Mouse (Mus musculus): ENCODE results near the gene Tomm40. TPM values are rescaled to one million over a fixed set of nuclear protein-coding genes. Genes with fewer than 3 reads are reported as not detected.

Gene Tomm40
- total and polyA plus RNA-seq, 2 experiments from 2014 or later, result 164 to 172 TPM

DNA sequence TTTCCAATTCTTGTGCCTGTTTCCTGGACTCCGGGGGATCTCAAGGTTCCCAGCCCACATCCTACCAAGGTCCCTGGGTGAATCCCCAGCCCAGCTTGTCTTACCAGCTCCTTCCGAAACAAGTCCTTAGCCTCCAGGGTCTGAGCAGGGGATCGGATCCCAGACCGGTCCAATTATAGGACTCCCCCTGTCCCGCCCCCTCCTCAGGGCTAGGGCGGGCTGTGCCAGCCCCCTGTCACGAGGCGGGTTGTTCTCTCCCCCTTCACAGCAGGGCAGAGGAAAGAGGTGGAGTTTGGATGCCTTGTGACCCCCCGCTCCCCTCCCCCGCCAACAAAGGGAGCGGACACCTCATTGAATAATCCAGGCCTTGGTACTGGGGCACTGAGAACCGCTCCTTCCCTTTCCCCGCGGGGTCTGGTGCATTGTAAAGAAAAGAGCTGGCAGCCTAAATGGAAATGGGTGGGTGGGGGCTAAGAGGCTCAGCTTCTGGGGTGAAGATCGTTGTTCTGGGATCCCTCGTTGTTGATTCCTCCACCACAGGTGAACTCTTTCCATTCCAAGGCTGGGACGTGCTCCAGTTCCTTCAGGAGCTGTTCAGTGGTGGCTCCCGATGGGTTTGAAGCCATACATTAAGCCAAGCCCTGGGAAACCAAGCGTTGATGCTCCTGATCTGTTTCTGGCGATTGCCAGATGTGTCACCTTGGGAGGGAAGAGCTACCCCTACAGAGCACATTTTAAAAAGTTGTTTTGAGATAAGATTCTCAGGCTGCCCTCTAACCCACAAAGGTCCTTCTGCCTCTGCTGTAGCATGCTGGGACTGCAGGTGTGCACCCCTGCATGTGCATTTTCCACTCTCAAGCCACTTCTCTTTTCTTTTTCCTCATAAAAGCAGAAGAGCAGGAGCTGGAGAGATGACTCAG is 16.1 kb downstream of the Tomm40 start, which contains the start of gene Apoe:
Gene Apoe (minus strand): TSS at position 282 of the 920 bp plus-strand sequence.
- peak within 1 kb of the TSS; percentile 73 for H3K27ac ChIP-seq (ENCODE audit: low read depth)
- H3K4me2 ChIP-seq (ENCODE audit: low read depth, low read length), result peak within 1 kb of the TSS; percentile 78
- H3K4me3 ChIP-seq (ENCODE audit: low read depth, low read length), result peak within 1 kb of the TSS; percentile 49
- ATAC-seq (ENCODE audit: insufficient read depth, low read depth), result peak; percentile 61
- DNase-seq (ENCODE audit: low spot score), result peak; percentile 60
- TF ChIP-seq CTCF (IDR thresholded peaks at IDR 0.05; ENCODE audit: low read depth) (no peak), EP300 (IDR thresholded peaks at IDR 0.05; ENCODE audit: low read depth) (no peak; the same call in 1 of the 2 replicates)
- peaks cover 26% of the 10 kb centered on the region for H3K36me3 ChIP-seq (replicated peaks; ENCODE audit: control insufficient read depth, insufficient read depth, low read length)
- peak within 1 kb of the TSS; percentile 61 for H3K9ac ChIP-seq (replicated peaks; ENCODE audit: low read depth, low read length)
- no peaks in the 10 kb centered on the region for H3K9me3 ChIP-seq (replicated peaks; ENCODE audit: control insufficient read depth, low read length)
- H3K27me3 ChIP-seq (ENCODE audit: control insufficient read depth, insufficient read depth, low read length), result no peaks in the 10 kb centered on the region
- peaks cover 43% of the 10 kb centered on the region for H3K4me1 ChIP-seq (ENCODE audit: control insufficient read depth, insufficient read depth)
- 4% methylated on average over 20 of the region's 20 CpGs for WGBS

DNA sequence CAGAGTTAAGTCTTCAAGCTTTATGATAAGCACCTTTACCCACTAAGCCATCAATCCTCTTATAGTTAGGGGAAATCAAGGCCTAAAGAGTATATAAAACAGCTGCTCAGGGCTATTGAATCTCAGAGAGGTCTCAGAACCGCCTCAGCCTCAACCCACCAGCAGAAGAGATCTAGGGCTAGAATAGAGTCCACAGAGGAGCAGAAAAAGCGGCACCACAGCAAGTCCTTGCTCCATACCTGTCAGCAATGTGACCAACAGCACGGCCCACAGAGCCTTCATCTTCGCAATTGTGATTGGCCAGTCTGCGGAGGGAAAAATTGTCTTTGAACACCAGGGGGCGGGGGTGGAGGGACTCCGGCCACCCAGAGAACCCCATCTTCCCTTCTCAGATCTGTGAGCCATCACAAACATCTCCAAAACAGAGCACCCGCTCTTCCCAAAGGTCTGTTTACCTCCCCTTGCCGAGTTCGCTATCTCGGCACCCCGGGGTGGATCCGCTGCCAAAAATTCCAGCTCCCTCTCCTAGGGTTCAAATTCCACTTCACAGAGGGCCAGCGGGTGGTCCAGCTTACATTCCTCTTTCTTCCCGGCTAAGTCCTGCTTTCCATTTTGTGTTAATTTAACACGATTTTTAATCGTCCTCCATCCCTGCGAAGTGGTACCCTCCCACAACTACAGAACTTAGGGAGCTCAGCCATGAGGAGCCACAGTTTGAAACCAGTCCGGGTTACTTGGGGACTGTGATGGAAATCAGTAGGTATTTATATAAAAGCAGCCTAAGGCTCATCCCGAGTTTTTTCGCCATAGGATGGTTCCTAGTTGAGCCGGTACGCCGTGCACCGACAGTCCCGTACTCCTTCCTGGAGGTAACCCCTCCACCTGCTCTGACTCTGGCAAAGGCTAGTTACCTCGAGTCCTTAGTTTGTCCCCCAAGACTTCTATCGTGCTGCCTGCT is 17.0 kb downstream of the Tomm40 start:
- TF ChIP-seq CTCF (IDR thresholded peaks at IDR 0.05; ENCODE audit: low read depth) (peak; percentile 43), EP300 (IDR thresholded peaks at IDR 0.05; ENCODE audit: low read depth) (no peak)
- Histone ChIP-seq H3K9me3 (replicated peaks; ENCODE audit: control insufficient read depth, low read length) (no peaks in the 10 kb centered on the region), H3K4me3 (ENCODE audit: low read depth, low read length) (peak overlapping the region; percentile 49), H3K4me1 (ENCODE audit: control insufficient read depth, insufficient read depth) (peaks cover 50% of the 10 kb centered on the region), H3K27ac (ENCODE audit: low read depth) (peak overlapping the region; percentile 73; the same call in 1 of the 2 replicates), H3K27me3 (ENCODE audit: control insufficient read depth, insufficient read depth, low read length) (no peaks in the 10 kb centered on the region), H3K4me2 (ENCODE audit: low read depth, low read length) (peak overlapping the region; percentile 78), H3K36me3 (replicated peaks; ENCODE audit: control insufficient read depth, insufficient read depth, low read length) (peaks cover 24% of the 10 kb centered on the region), H3K9ac (replicated peaks; ENCODE audit: low read depth, low read length) (peak overlapping the region; percentile 61)
- 3% methylated on average over 28 of the region's 28 CpGs for WGBS
- DNase-seq (ENCODE audit: low spot score) (no peak), ATAC-seq (ENCODE audit: insufficient read depth, low read depth) (0 out of 2 replicates have a peak, but pooled peaks have one; percentile 1)

- H3K36me3 ChIP-seq (replicated peaks; ENCODE audit: control insufficient read depth, insufficient read depth, low read length), result peaks cover 6% of the 10 kb centered on the region; the same call in 1 of the 2 replicates
- ATAC-seq (ENCODE audit: insufficient read depth, low read depth) (no peak), DNase-seq (ENCODE audit: low spot score) (no peak)
- 93% methylated on average over 34 of the region's 34 CpGs for WGBS
- H3K4me2 ChIP-seq (ENCODE audit: low read depth, low read length), result no peak overlapping the region
- H3K4me1 ChIP-seq (ENCODE audit: control insufficient read depth, insufficient read depth), result peaks cover 50% of the 10 kb centered on the region
- no peak for TF ChIP-seq CTCF (IDR thresholded peaks at IDR 0.05; ENCODE audit: low read depth)
- no peak for TF ChIP-seq EP300 (IDR thresholded peaks at IDR 0.05; ENCODE audit: low read depth)
- H3K9me3 ChIP-seq (replicated peaks; ENCODE audit: control insufficient read depth, low read length), result no peaks in the 10 kb centered on the region
- H3K9ac ChIP-seq (replicated peaks; ENCODE audit: low read depth, low read length), result no peak overlapping the region
- H3K27me3 ChIP-seq (ENCODE audit: control insufficient read depth, insufficient read depth, low read length), result no peaks in the 10 kb centered on the region
- no peak overlapping the region for H3K4me3 ChIP-seq (ENCODE audit: low read depth, low read length)
- no peak overlapping the region for H3K27ac ChIP-seq (ENCODE audit: low read depth)
Observed at GRCm38 (mm10) chr7:19696336-19696873, 18.8 kb downstream of the Tomm40 start.

- H3K27me3 ChIP-seq (ENCODE audit: control insufficient read depth, insufficient read depth, low read length), result no peaks in the 10 kb centered on the region
- H3K4me3 ChIP-seq (ENCODE audit: low read depth, low read length), result no peak overlapping the region
- no peak for TF ChIP-seq EP300 (IDR thresholded peaks at IDR 0.05; ENCODE audit: low read depth)
- no peak for TF ChIP-seq CTCF (IDR thresholded peaks at IDR 0.05; ENCODE audit: low read depth)
- ATAC-seq (ENCODE audit: insufficient read depth, low read depth), result no peak
- DNase-seq (ENCODE audit: low spot score), result no peak
- peaks cover 6% of the 10 kb centered on the region; the same call in 1 of the 2 replicates for H3K36me3 ChIP-seq (replicated peaks; ENCODE audit: control insufficient read depth, insufficient read depth, low read length)
- no peak overlapping the region for H3K9ac ChIP-seq (replicated peaks; ENCODE audit: low read depth, low read length)
- no peak overlapping the region for H3K4me2 ChIP-seq (ENCODE audit: low read depth, low read length)
- no peaks in the 10 kb centered on the region for H3K9me3 ChIP-seq (replicated peaks; ENCODE audit: control insufficient read depth, low read length)
- WGBS, result 69% methylated on average over 6 of the region's 6 CpGs
- peaks cover 48% of the 10 kb centered on the region for H3K4me1 ChIP-seq (ENCODE audit: control insufficient read depth, insufficient read depth)
- no peak overlapping the region for H3K27ac ChIP-seq (ENCODE audit: low read depth)
Observed at GRCm38 (mm10) chr7:19695881-19696280, 19.4 kb downstream of the Tomm40 start.

DNA sequence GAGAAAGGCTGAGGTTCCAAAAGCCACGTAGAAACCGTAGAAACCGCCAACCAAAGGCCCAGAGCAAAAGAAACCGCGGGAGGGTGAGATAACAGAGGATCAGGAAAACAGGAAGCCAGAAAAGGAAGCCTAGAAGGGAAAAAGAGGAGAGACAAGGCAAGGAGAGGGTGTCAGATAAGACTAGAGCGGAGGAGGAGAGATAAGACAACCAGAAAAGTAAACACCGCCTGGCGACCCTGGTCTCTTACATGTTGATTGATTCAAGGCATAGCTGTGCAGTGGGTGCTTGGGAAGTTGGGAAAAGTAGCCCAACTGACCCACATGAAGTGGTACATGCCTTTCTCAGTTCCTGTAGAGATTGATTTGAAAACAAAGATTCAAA is 20.0 kb downstream of the Tomm40 start:
- no peak overlapping the region for H3K4me2 ChIP-seq (ENCODE audit: low read depth, low read length)
- peak overlapping the region; percentile 63 for H3K27ac ChIP-seq (ENCODE audit: low read depth)
- WGBS, result 16% methylated on average over 8 of the region's 8 CpGs
- no peaks in the 10 kb centered on the region for H3K27me3 ChIP-seq (ENCODE audit: control insufficient read depth, insufficient read depth, low read length)
- ATAC-seq (ENCODE audit: insufficient read depth, low read depth), result no peak
- peaks cover 6% of the 10 kb centered on the region; the same call in 1 of the 2 replicates for H3K36me3 ChIP-seq (replicated peaks; ENCODE audit: control insufficient read depth, insufficient read depth, low read length)
- H3K4me3 ChIP-seq (ENCODE audit: low read depth, low read length), result no peak overlapping the region
- TF ChIP-seq EP300 (IDR thresholded peaks at IDR 0.05; ENCODE audit: low read depth), result no peak
- TF ChIP-seq CTCF (IDR thresholded peaks at IDR 0.05; ENCODE audit: low read depth), result no peak
- DNase-seq (ENCODE audit: low spot score), result no peak
- H3K9ac ChIP-seq (replicated peaks; ENCODE audit: low read depth, low read length), result no peak overlapping the region
- no peaks in the 10 kb centered on the region for H3K9me3 ChIP-seq (replicated peaks; ENCODE audit: control insufficient read depth, low read length)
- peaks cover 41% of the 10 kb centered on the region for H3K4me1 ChIP-seq (ENCODE audit: control insufficient read depth, insufficient read depth)
